Mouse (Mus musculus) thymus, adult 2 months (tissue): Measurements from ENCODE around the gene Sbf1. TPM values are rescaled to one million over a fixed set of nuclear protein-coding genes. Genes with fewer than 3 reads are reported as not detected.

Experiments
- DNase-seq: peaks from one replicate; pipeline ENCODE4 v3.0.0; 2021
- H3K27ac ChIP-seq: fragments of 200-500 bp; 2 replicates; pipeline ENCODE4 v1.5.1; 2012; ENCODE audit warnings: low read length, control low read depth; ENCODE audit not compliant: control insufficient read depth, insufficient read depth
- H3K27me3 ChIP-seq: fragments of 200-500 bp; 2 replicates; pipeline ENCODE4 v1.6.1; 2012; ENCODE audit warnings: mild to moderate bottlenecking, low read length, moderate library complexity, mixed read lengths; ENCODE audit not compliant: control insufficient read depth, insufficient read depth
- H3K36me3 ChIP-seq: fragments of 200-500 bp; 2 replicates; pipeline ENCODE4 v1.6.1; 2012; ENCODE audit warnings: mild to moderate bottlenecking, low read length, moderate library complexity; ENCODE audit not compliant: control insufficient read depth, insufficient read depth
- H3K4me1 ChIP-seq: fragments of 200-500 bp; replicated peaks from 2 replicates; pipeline ENCODE4 v1.6.1; 2012; ENCODE audit warnings: low read length; ENCODE audit not compliant: control insufficient read depth, insufficient read depth
- H3K4me3 ChIP-seq: fragments of 200-500 bp; 2 replicates; pipeline ENCODE4 v1.5.1; 2012; ENCODE audit warnings: mild to moderate bottlenecking, low read length, control low read depth, moderate library complexity; ENCODE audit not compliant: control insufficient read depth, insufficient read depth
- CTCF ChIP-seq: fragments of 200-500 bp; IDR thresholded peaks from 2 replicates; pipeline ENCODE4 v1.5.1; 2012; ENCODE audit warnings: mild to moderate bottlenecking, control low read depth, low read length, moderate library complexity, borderline replicate concordance; ENCODE audit not compliant: control insufficient read depth, poor library complexity, insufficient read depth; ENCODE audit errors: extremely low read depth
- POLR2A ChIP-seq: fragments of 200-500 bp; IDR thresholded peaks from 2 replicates; pipeline ENCODE4 v1.6.1; 2012; ENCODE audit warnings: mild to moderate bottlenecking, low read length, control low read depth, moderate library complexity; ENCODE audit not compliant: control insufficient read depth, poor library complexity, insufficient read depth; ENCODE audit errors: extremely low read depth
- WGBS: fragments of 180-500 bp; shearing (Covaris S2); methylation state at CpG from one replicate; pipeline ENCODE4 v1.1.7; 2018; 5-methylcytosine and 5-hydroxymethylcytosine counted together
- polyA plus RNA-seq: library from polyadenylated mRNA; depleted of rRNA; stranded (reverse); fragments of >200 nt; gene quantifications from 2 replicates; pipeline ENCODE4 v1.2.3, GENCODE M21; 2012; rRNA removed

The Sbf1 gene
- 899 TPM in 2 replicates for polyA plus RNA-seq

GRCm38 (mm10) chr15:89315190-89315731, at the start of gene Sbf1:
Gene Sbf1, minus strand, starts transcription at chr15:89315311.
- H3K4me3 ChIP-seq = peak within 1 kb of the TSS; percentile 91
- no peak within 1 kb of the TSS for H3K27ac ChIP-seq
- H3K27me3 ChIP-seq = no peaks in the 10 kb centered on the region
- H3K4me1 ChIP-seq = peaks cover 37% of the 10 kb centered on the region
- DNase-seq = peak; percentile 98
- 2% methylated on average over 37 of the region's 37 CpGs for WGBS
- no peaks in the 10 kb centered on the region for H3K36me3 ChIP-seq
- TF ChIP-seq POLR2A (peak; percentile 89), CTCF (no peak)

DNA sequence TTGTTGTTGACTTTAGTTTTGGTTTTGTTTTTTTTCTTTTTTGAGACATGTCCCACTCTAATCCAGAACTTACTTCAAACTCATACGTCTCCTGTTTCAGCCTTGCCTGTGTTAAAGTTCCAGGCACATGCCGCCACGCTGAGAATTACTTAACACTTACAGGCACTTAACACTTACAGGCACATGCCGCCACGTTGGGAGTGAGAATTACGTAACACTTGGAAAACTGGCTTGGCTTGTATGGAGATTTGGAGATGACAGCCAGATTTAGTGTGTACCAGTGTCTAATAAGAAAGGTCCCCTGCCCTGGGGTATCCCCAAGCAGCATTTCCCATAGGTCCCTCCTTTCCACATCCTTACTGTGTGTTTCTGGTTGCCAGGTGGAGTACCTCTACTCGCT, 47.9 kb upstream of the Sbf1 start:
- H3K4me1 ChIP-seq = no peaks in the 10 kb centered on the region
- TF ChIP-seq CTCF (no peak), POLR2A (no peak)
- H3K4me3 ChIP-seq = no peak overlapping the region
- peaks cover 82% of the 10 kb centered on the region for H3K36me3 ChIP-seq
- no peak for DNase-seq
- no peak overlapping the region for H3K27ac ChIP-seq
- WGBS = 96% methylated on average over 7 of the region's 7 CpGs
- no peaks in the 10 kb centered on the region for H3K27me3 ChIP-seq

DNA sequence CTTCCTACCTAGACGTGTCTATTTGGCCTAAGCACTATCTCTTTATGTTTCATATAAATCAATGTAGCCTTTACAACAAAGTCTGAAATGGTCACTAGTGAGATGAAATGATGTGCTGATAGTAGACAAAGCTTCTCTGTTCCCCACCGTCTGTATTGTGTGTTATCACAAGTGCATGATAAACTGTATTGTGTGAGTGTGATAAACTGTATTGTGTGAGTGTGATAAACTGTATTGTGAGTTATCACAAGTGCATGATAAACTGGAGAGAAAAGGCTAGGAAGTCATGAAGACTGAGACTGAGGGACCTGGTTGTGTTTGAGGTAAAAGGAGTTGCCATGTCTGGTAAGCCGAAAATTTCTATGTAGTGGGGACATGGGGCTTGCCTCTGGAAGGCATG, 43.7 kb upstream of the Sbf1 start:
- Histone ChIP-seq H3K27ac (no peak overlapping the region), H3K4me1 (peaks cover 15% of the 10 kb centered on the region), H3K27me3 (no peaks in the 10 kb centered on the region), H3K4me3 (no peak overlapping the region), H3K36me3 (peaks cover 39% of the 10 kb centered on the region)
- 93% methylated on average over 3 of the region's 3 CpGs for WGBS
- no peak for DNase-seq
- TF ChIP-seq CTCF (no peak), POLR2A (no peak)

DNA sequence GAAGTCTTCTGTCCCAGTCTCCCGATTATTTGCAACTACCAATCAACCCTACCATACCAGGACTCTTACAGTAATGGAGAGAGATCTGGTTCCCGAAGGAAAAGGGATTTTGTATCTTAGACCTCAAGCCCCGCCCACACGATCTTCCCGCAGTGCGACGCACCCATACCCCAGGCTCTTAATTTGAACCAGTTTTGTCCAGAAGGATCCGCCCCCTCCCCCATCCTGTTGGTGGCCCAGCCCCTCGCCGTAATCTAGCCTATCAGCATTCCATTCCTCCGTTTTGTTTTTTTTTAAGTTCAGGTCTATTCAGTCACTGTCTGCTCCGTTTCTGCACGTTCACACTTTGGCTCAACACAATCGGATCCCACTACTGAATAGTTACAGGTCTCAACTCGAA, 41.3 kb upstream of the Sbf1 start:
- H3K36me3 ChIP-seq = peaks cover 32% of the 10 kb centered on the region

GRCm38 (mm10) chr15:89355241-89356187, 40.4 kb upstream of the Sbf1 start, which contains the start of the genes Lmf2 and Ncaph2:
Gene Lmf2, minus strand, starts transcription at chr15:89355659.
Gene Ncaph2, plus strand, starts transcription at chr15:89355719.
- H3K27ac ChIP-seq = peak within 1 kb of the TSS; percentile 68
- under 1% methylated on average over 64 of the region's 64 CpGs for WGBS
- peak; percentile 95 for DNase-seq
- TF ChIP-seq POLR2A = peak; percentile 78; the same call in 1 of the 2 replicates
- peak; percentile 43; the same call in 1 of the 2 replicates for TF ChIP-seq CTCF
- H3K27me3 ChIP-seq = no peaks in the 10 kb centered on the region
- peak within 1 kb of the TSS; percentile 86 for H3K4me3 ChIP-seq
- H3K4me1 ChIP-seq = peaks cover 15% of the 10 kb centered on the region
- H3K36me3 ChIP-seq = peaks cover 28% of the 10 kb centered on the region

More for the DNA sequence above, 41.3 kb upstream of the Sbf1 start:
- H3K27ac ChIP-seq = peak overlapping the region; percentile 68
- peak; percentile 76 for DNase-seq
- peak overlapping the region; percentile 75 for H3K4me3 ChIP-seq
- H3K27me3 ChIP-seq = no peaks in the 10 kb centered on the region
- no peak for TF ChIP-seq POLR2A
- TF ChIP-seq CTCF = no peak
- H3K4me1 ChIP-seq = peaks cover 15% of the 10 kb centered on the region
- under 1% methylated on average over 15 of the region's 15 CpGs for WGBS

DNA sequence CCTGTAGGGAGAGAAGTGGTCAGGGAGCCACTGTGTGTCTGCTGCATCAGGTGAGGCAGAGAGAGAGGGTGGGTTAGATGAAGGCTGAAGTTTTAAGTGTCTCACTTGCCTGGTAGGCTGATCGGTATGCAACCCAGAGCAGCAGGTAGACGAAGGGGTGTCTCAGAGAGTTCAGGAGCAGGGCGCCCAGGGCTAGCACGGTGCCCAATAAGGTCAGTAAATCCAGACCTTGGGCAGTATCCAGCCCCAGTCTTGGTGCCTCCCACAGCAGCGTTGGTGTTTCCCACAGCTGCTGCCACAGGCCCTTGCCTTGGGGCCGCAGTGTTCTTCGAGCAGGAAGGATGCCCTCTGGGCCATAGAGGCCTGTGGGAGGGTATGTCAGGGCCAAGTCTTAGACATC, 39.3 kb upstream of the Sbf1 start:
- Histone ChIP-seq H3K36me3 (peaks cover 21% of the 10 kb centered on the region), H3K4me3 (peak overlapping the region; percentile 86), H3K4me1 (peaks cover 15% of the 10 kb centered on the region), H3K27ac (no peak overlapping the region), H3K27me3 (no peaks in the 10 kb centered on the region)
- WGBS = 76% methylated on average over 7 of the region's 7 CpGs
- DNase-seq = no peak
- TF ChIP-seq POLR2A (no peak), CTCF (no peak)

DNA sequence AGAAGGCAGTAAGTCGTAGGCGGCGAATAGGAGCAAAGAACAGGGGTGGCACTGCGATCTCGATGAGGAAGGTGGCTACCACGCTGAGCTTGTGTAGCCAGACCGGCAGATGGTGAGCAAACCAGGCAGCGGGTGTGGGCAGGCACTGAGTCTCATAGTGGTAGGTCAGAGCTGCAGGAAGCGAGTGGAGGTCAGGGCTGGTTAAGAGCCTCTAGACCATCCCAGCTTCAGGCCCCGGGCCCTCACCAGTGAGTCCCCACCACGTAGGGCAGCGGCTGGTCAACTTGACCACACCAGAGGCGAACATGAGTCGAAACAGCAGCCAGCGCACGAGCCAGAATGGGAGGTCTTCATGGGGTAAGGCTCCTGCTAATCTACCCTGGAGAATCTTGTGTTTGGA, 38.7 kb upstream of the Sbf1 start:
- Histone ChIP-seq H3K27me3 (no peaks in the 10 kb centered on the region), H3K4me3 (no peak overlapping the region), H3K36me3 (peaks cover 21% of the 10 kb centered on the region), H3K27ac (no peak overlapping the region), H3K4me1 (peaks cover 15% of the 10 kb centered on the region)
- 98% methylated on average over 16 of the region's 16 CpGs for WGBS
- no peak for DNase-seq
- TF ChIP-seq CTCF = no peak
- TF ChIP-seq POLR2A = no peak
